Mouse (Mus musculus): Measurements from ENCODE around the gene Vps37b. TPM values are rescaled to one million over a fixed set of nuclear protein-coding genes. Genes with fewer than 3 reads are reported as not detected.

The Vps37b gene
- polyA plus RNA-seq, 1 experiment from 2014 or later, result 27.6 TPM

DNA sequence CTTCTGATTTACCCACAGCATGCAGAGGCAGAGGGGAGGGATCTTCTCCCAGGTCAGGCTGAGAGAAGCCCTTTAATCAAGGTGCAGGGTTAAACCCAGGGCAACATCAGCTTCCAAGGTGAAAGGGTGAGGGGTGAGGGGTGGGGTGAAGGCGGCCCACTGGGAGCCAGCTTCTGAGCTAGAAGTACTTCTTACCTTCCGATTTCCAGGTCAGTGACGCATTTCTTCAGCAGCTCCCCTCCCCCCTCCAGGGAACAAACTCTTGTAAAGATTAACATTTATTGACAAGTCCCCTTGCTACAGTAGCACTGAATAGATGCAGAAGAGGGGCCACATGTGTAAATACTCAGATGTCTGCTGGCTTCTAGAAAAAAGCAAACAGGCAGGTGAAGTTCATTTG, 54.8 kb downstream of the Vps37b start:
- Histone ChIP-seq H3K9me3 (ENCODE audit: control insufficient read depth, low read length) (no peaks in the 10 kb centered on the region), H3K27ac (ENCODE audit: low read depth, low read length) (peak overlapping the region; percentile 26; the same call in 1 of the 2 replicates), H3K36me3 (ENCODE audit: control insufficient read depth, insufficient read depth, low read length) (no peaks in the 10 kb centered on the region), H3K4me2 (replicated peaks; ENCODE audit: low read depth, low read length) (no peak overlapping the region), H3K4me1 (ENCODE audit: control insufficient read depth, insufficient read depth, low read length) (peaks cover 33% of the 10 kb centered on the region; the same call in 1 of the 2 replicates), H3K27me3 (ENCODE audit: control insufficient read depth, insufficient read depth, low read length) (peaks cover 9% of the 10 kb centered on the region; the same call in 1 of the 2 replicates), H3K4me3 (ENCODE audit: low read length) (no peak overlapping the region), H3K9ac (ENCODE audit: low read depth, low read length) (no peak overlapping the region)
- ATAC-seq (ENCODE audit: low FRiP score, low TSS enrichment), result no peak
- WGBS, result 30% methylated on average over 3 of the region's 3 CpGs

GRCm38 (mm10) chr5:123975668-123976180, 56.3 kb downstream of the Vps37b start:
- WGBS, result 58% methylated on average over 6 of the region's 6 CpGs
- ATAC-seq (ENCODE audit: low FRiP score, low TSS enrichment), result no peak
- Histone ChIP-seq H3K4me1 (ENCODE audit: control insufficient read depth, insufficient read depth, low read length) (peaks cover 31% of the 10 kb centered on the region; the same call in 1 of the 2 replicates), H3K9me3 (ENCODE audit: control insufficient read depth, low read length) (no peaks in the 10 kb centered on the region), H3K4me2 (replicated peaks; ENCODE audit: low read depth, low read length) (peak overlapping the region; percentile 93; the same call in 1 of the 2 replicates), H3K27me3 (ENCODE audit: control insufficient read depth, insufficient read depth, low read length) (peaks cover 9% of the 10 kb centered on the region; the same call in 1 of the 2 replicates), H3K27ac (ENCODE audit: low read depth, low read length) (peak overlapping the region; percentile 62), H3K36me3 (ENCODE audit: control insufficient read depth, insufficient read depth, low read length) (no peaks in the 10 kb centered on the region), H3K4me3 (ENCODE audit: low read length) (no peak overlapping the region), H3K9ac (ENCODE audit: low read depth, low read length) (no peak overlapping the region)

GRCm38 (mm10) chr5:123974616-123975111, 57.4 kb downstream of the Vps37b start:
- Histone ChIP-seq H3K9ac (ENCODE audit: low read depth, low read length) (peak overlapping the region; percentile 84; the same call in 1 of the 2 replicates), H3K27me3 (ENCODE audit: control insufficient read depth, insufficient read depth, low read length) (peaks cover 9% of the 10 kb centered on the region; the same call in 1 of the 2 replicates), H3K4me3 (ENCODE audit: low read length) (peak overlapping the region; percentile 71), H3K27ac (ENCODE audit: low read depth, low read length) (no peak overlapping the region), H3K4me1 (ENCODE audit: control insufficient read depth, insufficient read depth, low read length) (peaks cover 31% of the 10 kb centered on the region; the same call in 1 of the 2 replicates), H3K9me3 (ENCODE audit: control insufficient read depth, low read length) (no peaks in the 10 kb centered on the region), H3K36me3 (ENCODE audit: control insufficient read depth, insufficient read depth, low read length) (no peaks in the 10 kb centered on the region), H3K4me2 (replicated peaks; ENCODE audit: low read depth, low read length) (peak overlapping the region; percentile 93)
- no peak for ATAC-seq (ENCODE audit: low FRiP score, low TSS enrichment)
- 19% methylated on average over 11 of the region's 11 CpGs for WGBS

DNA sequence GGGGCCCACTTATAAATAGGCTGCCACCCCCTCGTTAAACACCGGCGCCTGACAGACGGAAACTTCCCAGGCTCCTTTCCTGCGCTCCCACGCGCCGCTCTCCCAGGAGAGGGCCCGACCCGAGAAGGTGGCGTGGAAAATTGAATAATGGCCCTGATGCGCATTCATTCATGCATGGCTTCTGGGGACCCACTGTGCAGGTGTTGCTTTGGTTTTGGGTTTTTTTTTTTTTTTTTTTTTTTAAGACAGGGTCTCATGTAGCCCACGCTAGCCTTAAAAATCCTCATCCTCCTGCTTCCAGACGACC, 57.9 kb downstream of the Vps37b start:
- Histone ChIP-seq H3K4me3 (ENCODE audit: low read length) (peak overlapping the region; percentile 71), H3K9me3 (ENCODE audit: control insufficient read depth, low read length) (no peaks in the 10 kb centered on the region), H3K4me2 (replicated peaks; ENCODE audit: low read depth, low read length) (peak overlapping the region; percentile 93), H3K27ac (ENCODE audit: low read depth, low read length) (no peak overlapping the region), H3K4me1 (ENCODE audit: control insufficient read depth, insufficient read depth, low read length) (peaks cover 31% of the 10 kb centered on the region; the same call in 1 of the 2 replicates), H3K36me3 (ENCODE audit: control insufficient read depth, insufficient read depth, low read length) (no peaks in the 10 kb centered on the region), H3K9ac (ENCODE audit: low read depth, low read length) (peak overlapping the region; percentile 84), H3K27me3 (ENCODE audit: control insufficient read depth, insufficient read depth, low read length) (peaks cover 9% of the 10 kb centered on the region; the same call in 1 of the 2 replicates)
- no peak for ATAC-seq (ENCODE audit: low FRiP score, low TSS enrichment)
- under 1% methylated on average over 14 of the region's 14 CpGs for WGBS

DNA sequence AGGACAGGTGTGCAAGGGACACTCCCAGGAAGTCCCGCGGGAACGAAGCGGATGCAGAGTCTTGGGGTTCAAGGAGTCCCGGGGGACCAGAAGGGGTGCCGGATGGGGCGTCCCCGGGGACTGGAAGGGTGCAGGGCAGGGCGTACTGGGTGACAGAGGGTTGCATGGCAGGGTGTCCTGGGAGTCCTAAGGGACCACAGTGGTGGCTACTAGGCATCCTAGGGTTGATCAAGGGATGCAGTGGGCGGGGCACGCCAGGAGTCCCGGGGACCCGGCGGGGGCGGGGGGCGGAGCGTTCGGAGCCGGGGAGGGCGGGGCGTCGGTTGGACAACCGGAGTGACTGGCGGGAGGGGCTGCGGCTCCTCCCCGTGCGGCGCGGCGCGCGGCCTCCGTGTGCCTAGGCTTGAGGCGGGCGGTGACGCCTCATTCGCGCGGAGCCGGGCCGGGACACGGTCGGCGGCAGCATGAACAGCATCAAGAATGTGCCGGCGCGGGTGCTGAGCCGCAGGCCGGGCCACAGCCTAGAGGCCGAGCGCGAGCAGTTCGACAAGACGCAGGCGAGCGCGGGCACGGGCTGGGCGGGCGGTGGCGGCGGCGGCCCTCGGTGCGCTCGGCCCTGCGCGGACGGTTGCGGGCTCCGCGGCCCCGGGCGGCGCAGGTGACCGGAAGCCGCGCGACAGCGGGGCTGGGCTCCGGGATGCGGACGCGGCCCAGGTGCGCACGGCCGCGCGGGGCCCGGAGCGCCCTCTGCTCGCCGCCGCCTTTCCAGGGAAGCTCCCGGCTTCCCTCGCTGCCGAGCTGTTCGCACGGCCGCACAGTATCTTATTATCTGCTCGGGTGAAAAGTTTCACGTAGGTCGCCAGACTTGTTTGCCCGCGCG, 58.5 kb downstream of the Vps37b start, which contains the start of gene Hip1r:
TSS of gene Hip1r (plus strand) at position 330 of the 880 bp plus-strand sequence.
- Histone ChIP-seq H3K4me2 (replicated peaks; ENCODE audit: low read depth, low read length) (peak within 1 kb of the TSS; percentile 93), H3K9me3 (ENCODE audit: control insufficient read depth, low read length) (no peaks in the 10 kb centered on the region), H3K4me3 (ENCODE audit: low read length) (peak within 1 kb of the TSS; percentile 71), H3K4me1 (ENCODE audit: control insufficient read depth, insufficient read depth, low read length) (peaks cover 33% of the 10 kb centered on the region; the same call in 1 of the 2 replicates), H3K36me3 (ENCODE audit: control insufficient read depth, insufficient read depth, low read length) (no peaks in the 10 kb centered on the region), H3K9ac (ENCODE audit: low read depth, low read length) (peak within 1 kb of the TSS; percentile 84), H3K27me3 (ENCODE audit: control insufficient read depth, insufficient read depth, low read length) (peaks cover 9% of the 10 kb centered on the region; the same call in 1 of the 2 replicates), H3K27ac (ENCODE audit: low read depth, low read length) (no peak within 1 kb of the TSS)
- 1% methylated on average over 95 of the region's 106 CpGs for WGBS
- peak; percentile 77 for ATAC-seq (ENCODE audit: low FRiP score, low TSS enrichment)

- 83% methylated on average over 6 of the region's 6 CpGs for WGBS
- no peaks in the 10 kb centered on the region for H3K9me3 ChIP-seq (ENCODE audit: control insufficient read depth, low read length)
- no peak for ATAC-seq (ENCODE audit: low FRiP score, low TSS enrichment)
- H3K27me3 ChIP-seq (ENCODE audit: control insufficient read depth, insufficient read depth, low read length), result peaks cover 9% of the 10 kb centered on the region; the same call in 1 of the 2 replicates
- H3K4me2 ChIP-seq (replicated peaks; ENCODE audit: low read depth, low read length), result no peak overlapping the region
- H3K27ac ChIP-seq (ENCODE audit: low read depth, low read length), result no peak overlapping the region
- H3K36me3 ChIP-seq (ENCODE audit: control insufficient read depth, insufficient read depth, low read length), result no peaks in the 10 kb centered on the region
- no peak overlapping the region for H3K9ac ChIP-seq (ENCODE audit: low read depth, low read length)
- H3K4me3 ChIP-seq (ENCODE audit: low read length), result no peak overlapping the region
- H3K4me1 ChIP-seq (ENCODE audit: control insufficient read depth, insufficient read depth, low read length), result peaks cover 26% of the 10 kb centered on the region; the same call in 1 of the 2 replicates
These were observed 59.6 kb downstream of the Vps37b start for GRCm38 (mm10) chr5:123972453-123972852.

DNA sequence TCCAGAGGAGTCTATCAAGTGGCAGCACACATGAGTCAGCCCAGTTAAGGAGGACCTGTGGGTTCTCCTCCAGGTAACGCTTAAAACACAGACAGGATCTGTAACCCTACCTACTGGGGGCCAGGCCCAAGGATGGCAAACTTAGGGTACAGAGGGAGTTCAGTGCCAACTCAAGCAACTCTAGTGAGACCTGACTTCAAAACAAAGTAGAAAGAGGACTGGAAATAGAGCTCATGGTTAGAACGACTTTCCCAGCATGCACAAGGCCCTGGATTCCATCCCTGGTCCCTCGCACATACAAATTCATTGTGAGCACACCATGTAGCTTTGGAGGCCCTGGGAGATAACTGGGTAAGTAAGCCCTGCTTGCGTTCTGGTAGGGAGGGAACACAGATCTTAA, 61.5 kb downstream of the Vps37b start:
- Histone ChIP-seq H3K27me3 (ENCODE audit: control insufficient read depth, insufficient read depth, low read length) (peaks cover 4% of the 10 kb centered on the region; the same call in 1 of the 2 replicates), H3K36me3 (ENCODE audit: control insufficient read depth, insufficient read depth, low read length) (no peaks in the 10 kb centered on the region), H3K9me3 (ENCODE audit: control insufficient read depth, low read length) (no peaks in the 10 kb centered on the region), H3K4me3 (ENCODE audit: low read length) (no peak overlapping the region), H3K9ac (ENCODE audit: low read depth, low read length) (no peak overlapping the region), H3K4me2 (replicated peaks; ENCODE audit: low read depth, low read length) (no peak overlapping the region), H3K27ac (ENCODE audit: low read depth, low read length) (no peak overlapping the region), H3K4me1 (ENCODE audit: control insufficient read depth, insufficient read depth, low read length) (0 out of 2 replicates have a peak, but pooled peaks cover 17% of the 10 kb centered on the region)
- WGBS, result 84% methylated on average over 4 of the region's 4 CpGs
- no peak for ATAC-seq (ENCODE audit: low FRiP score, low TSS enrichment)

DNA sequence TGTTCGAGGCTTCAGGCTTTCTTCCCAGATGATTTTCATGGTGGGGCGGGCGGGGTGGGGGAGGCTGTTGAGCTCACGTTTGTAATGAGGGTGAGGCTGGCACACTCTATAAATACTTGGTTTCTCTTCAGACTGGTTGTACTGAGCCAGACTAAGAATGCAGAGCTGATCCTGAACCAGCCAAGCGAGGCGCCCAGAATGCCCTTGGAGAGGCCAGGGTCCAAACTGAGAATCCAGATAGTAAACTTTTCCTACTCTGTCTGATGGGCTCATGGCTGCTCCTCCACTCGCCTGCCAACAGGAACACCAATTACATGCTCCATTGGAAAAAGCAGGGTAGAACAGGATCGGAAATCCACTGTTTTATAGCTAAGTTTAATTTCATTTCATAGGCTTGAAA, 62.9 kb downstream of the Vps37b start:
- H3K27ac ChIP-seq (ENCODE audit: low read depth, low read length), result no peak overlapping the region
- H3K36me3 ChIP-seq (ENCODE audit: control insufficient read depth, insufficient read depth, low read length), result no peaks in the 10 kb centered on the region
- ATAC-seq (ENCODE audit: low FRiP score, low TSS enrichment), result no peak
- H3K9me3 ChIP-seq (ENCODE audit: control insufficient read depth, low read length), result no peaks in the 10 kb centered on the region
- WGBS, result 58% methylated on average over 8 of the region's 8 CpGs
- H3K9ac ChIP-seq (ENCODE audit: low read depth, low read length), result no peak overlapping the region
- no peak overlapping the region for H3K4me2 ChIP-seq (replicated peaks; ENCODE audit: low read depth, low read length)
- 0 out of 2 replicates have a peak, but pooled peaks cover 3% of the 10 kb centered on the region for H3K4me1 ChIP-seq (ENCODE audit: control insufficient read depth, insufficient read depth, low read length)
- H3K4me3 ChIP-seq (ENCODE audit: low read length), result no peak overlapping the region
- no peaks in the 10 kb centered on the region; the same call in 1 of the 2 replicates for H3K27me3 ChIP-seq (ENCODE audit: control insufficient read depth, insufficient read depth, low read length)

All from kidney, embryonic 14.5 days (tissue).